Mouse (Mus musculus): ENCODE results near the gene Eif2s2. TPM values are rescaled to one million over a fixed set of nuclear protein-coding genes. Genes with fewer than 3 reads are reported as not detected.

Eif2s2 gene
- polyA plus RNA-seq, 1 experiment: 23.3 TPM

- Histone ChIP-seq H3K36me3 (ENCODE audit: control insufficient read depth, insufficient read depth, low read length) (no peaks in the 10 kb centered on the region), H3K27ac (ENCODE audit: control insufficient read depth, insufficient read depth, low read depth, low read length) (no peak overlapping the region), H3K27me3 (ENCODE audit: control insufficient read depth, insufficient read depth, low read length) (no peaks in the 10 kb centered on the region), H3K4me3 (ENCODE audit: control insufficient read depth, low read depth, low read length) (peak overlapping the region; percentile 99), H3K4me1 (ENCODE audit: control insufficient read depth, insufficient read depth, low read length) (no peaks in the 10 kb centered on the region; the same call in 1 of the 2 replicates)
- TF ChIP-seq CTCF (IDR thresholded peaks at IDR 0.05; ENCODE audit: control insufficient read depth, insufficient read depth, insufficient replicate concordance, low read depth, low read length) (no peak), POLR2A (IDR thresholded peaks at IDR 0.05; ENCODE audit: control insufficient read depth, low read depth, low read length) (no peak)
Observed at GRCm38 (mm10) chr2:154891585-154891984, 1.1 kb downstream of the Eif2s2 start.

DNA sequence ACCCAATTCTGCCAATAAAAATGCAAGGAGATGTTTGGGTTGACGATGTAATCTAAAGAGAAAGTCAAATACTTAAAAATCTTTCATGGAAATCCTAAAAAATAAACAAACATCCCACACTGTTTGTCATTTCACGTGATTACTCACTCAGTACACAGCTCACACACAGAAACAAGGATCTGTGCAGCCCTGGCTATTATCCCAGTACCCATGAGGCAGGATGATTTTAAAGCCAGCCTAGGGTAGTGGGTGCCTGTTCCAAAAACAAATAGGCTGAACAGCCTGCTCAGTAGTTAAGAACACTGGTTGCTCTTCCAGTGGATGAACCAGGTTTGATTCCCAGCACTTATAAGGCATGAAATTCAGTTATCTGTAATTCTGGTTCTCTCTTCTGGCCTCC, 16.1 kb downstream of the Eif2s2 start:
- no peak overlapping the region for H3K4me3 ChIP-seq (ENCODE audit: control insufficient read depth, low read depth, low read length)
- H3K27me3 ChIP-seq (ENCODE audit: control insufficient read depth, insufficient read depth, low read length): no peaks in the 10 kb centered on the region
- H3K4me1 ChIP-seq (ENCODE audit: control insufficient read depth, insufficient read depth, low read length): no peaks in the 10 kb centered on the region
- peaks cover 1% of the 10 kb centered on the region; the same call in 1 of the 2 replicates for H3K36me3 ChIP-seq (ENCODE audit: control insufficient read depth, insufficient read depth, low read length)
- no peak for TF ChIP-seq POLR2A (IDR thresholded peaks at IDR 0.05; ENCODE audit: control insufficient read depth, low read depth, low read length)
- no peak for TF ChIP-seq CTCF (IDR thresholded peaks at IDR 0.05; ENCODE audit: control insufficient read depth, insufficient read depth, insufficient replicate concordance, low read depth, low read length)
- no peak overlapping the region for H3K27ac ChIP-seq (ENCODE audit: control insufficient read depth, insufficient read depth, low read depth, low read length)

DNA sequence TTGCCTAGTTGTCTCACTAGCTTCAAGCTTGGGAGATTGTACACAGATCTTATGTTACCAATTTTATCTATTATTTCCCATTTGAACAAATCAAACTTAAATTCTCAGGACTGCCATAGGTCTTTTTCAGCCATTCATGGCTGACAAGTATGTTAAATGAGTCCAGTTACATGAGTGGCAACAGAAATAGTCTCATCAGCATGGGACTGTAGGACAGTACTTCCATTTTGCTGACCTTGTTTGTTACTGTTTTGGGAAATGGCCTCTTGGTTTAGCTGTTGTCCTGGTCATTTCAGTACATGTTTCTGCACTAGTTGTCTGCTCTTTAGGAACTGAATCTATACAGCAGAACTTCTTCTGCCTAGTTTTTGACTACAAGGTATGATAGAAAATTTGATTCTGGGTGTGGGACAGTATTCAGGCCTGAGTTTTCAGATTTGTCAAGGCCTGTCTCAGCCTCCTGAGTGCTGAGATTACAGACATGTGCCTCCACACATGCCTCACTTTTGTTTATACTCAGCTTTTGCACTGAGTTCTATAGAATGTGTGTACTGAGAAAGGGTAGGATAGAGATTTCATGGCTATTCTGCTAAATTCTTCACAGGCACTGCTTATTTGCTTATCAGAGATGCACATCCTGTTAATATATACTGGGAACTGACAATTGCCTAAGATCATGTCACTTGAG, 22.6 kb downstream of the Eif2s2 start:
- Histone ChIP-seq H3K36me3 (ENCODE audit: control insufficient read depth, insufficient read depth, low read length) (no peaks in the 10 kb centered on the region; the same call in none of the 2 replicates), H3K27me3 (ENCODE audit: control insufficient read depth, insufficient read depth, low read length) (no peaks in the 10 kb centered on the region), H3K4me3 (ENCODE audit: control insufficient read depth, low read depth, low read length) (no peak overlapping the region), H3K4me1 (ENCODE audit: control insufficient read depth, insufficient read depth, low read length) (no peaks in the 10 kb centered on the region), H3K27ac (ENCODE audit: control insufficient read depth, insufficient read depth, low read depth, low read length) (no peak overlapping the region)
- no peak for TF ChIP-seq POLR2A (IDR thresholded peaks at IDR 0.05; ENCODE audit: control insufficient read depth, low read depth, low read length)
- no peak for TF ChIP-seq CTCF (IDR thresholded peaks at IDR 0.05; ENCODE audit: control insufficient read depth, insufficient read depth, insufficient replicate concordance, low read depth, low read length)

DNA sequence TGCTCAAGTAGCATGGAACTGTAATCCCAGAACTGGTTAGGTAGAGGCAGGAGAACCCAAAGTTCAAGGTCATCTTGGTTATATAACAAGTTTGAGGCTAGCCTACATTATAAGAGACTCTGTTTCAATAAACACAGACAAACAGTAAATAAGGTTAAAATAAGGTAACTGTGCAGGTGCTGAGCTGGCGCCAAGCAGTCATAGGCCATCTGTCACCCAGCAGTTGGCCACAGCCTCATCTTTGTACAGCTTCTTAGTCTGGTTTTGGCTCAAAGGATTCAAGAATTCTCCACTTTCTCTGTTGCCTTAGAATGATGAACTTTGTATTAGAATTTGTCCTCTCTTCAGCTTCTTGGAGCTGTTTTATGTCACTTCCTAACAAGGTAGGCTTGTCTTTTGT, 24.6 kb downstream of the Eif2s2 start:
- H3K36me3 ChIP-seq (ENCODE audit: control insufficient read depth, insufficient read depth, low read length): peaks cover 1% of the 10 kb centered on the region
- H3K27me3 ChIP-seq (ENCODE audit: control insufficient read depth, insufficient read depth, low read length): no peaks in the 10 kb centered on the region
- H3K27ac ChIP-seq (ENCODE audit: control insufficient read depth, insufficient read depth, low read depth, low read length): no peak overlapping the region
- H3K4me1 ChIP-seq (ENCODE audit: control insufficient read depth, insufficient read depth, low read length): no peaks in the 10 kb centered on the region
- H3K4me3 ChIP-seq (ENCODE audit: control insufficient read depth, low read depth, low read length): no peak overlapping the region
- TF ChIP-seq POLR2A (IDR thresholded peaks at IDR 0.05; ENCODE audit: control insufficient read depth, low read depth, low read length): no peak
- no peak for TF ChIP-seq CTCF (IDR thresholded peaks at IDR 0.05; ENCODE audit: control insufficient read depth, insufficient read depth, insufficient replicate concordance, low read depth, low read length)

GRCm38 (mm10) chr2:154865696-154866095, 27.0 kb downstream of the Eif2s2 start:
- no peak overlapping the region for H3K4me3 ChIP-seq (ENCODE audit: control insufficient read depth, low read depth, low read length)
- H3K27ac ChIP-seq (ENCODE audit: control insufficient read depth, insufficient read depth, low read depth, low read length): no peak overlapping the region
- no peaks in the 10 kb centered on the region for H3K4me1 ChIP-seq (ENCODE audit: control insufficient read depth, insufficient read depth, low read length)
- TF ChIP-seq CTCF (IDR thresholded peaks at IDR 0.05; ENCODE audit: control insufficient read depth, insufficient read depth, insufficient replicate concordance, low read depth, low read length) (no peak), POLR2A (IDR thresholded peaks at IDR 0.05; ENCODE audit: control insufficient read depth, low read depth, low read length) (no peak)
- peaks cover 1% of the 10 kb centered on the region for H3K36me3 ChIP-seq (ENCODE audit: control insufficient read depth, insufficient read depth, low read length)
- no peaks in the 10 kb centered on the region for H3K27me3 ChIP-seq (ENCODE audit: control insufficient read depth, insufficient read depth, low read length)

GRCm38 (mm10) chr2:154863672-154864071, 29.1 kb downstream of the Eif2s2 start:
- Histone ChIP-seq H3K27me3 (ENCODE audit: control insufficient read depth, insufficient read depth, low read length) (no peaks in the 10 kb centered on the region), H3K36me3 (ENCODE audit: control insufficient read depth, insufficient read depth, low read length) (peaks cover 1% of the 10 kb centered on the region), H3K27ac (ENCODE audit: control insufficient read depth, insufficient read depth, low read depth, low read length) (no peak overlapping the region), H3K4me1 (ENCODE audit: control insufficient read depth, insufficient read depth, low read length) (no peaks in the 10 kb centered on the region), H3K4me3 (ENCODE audit: control insufficient read depth, low read depth, low read length) (no peak overlapping the region)
- TF ChIP-seq CTCF (IDR thresholded peaks at IDR 0.05; ENCODE audit: control insufficient read depth, insufficient read depth, insufficient replicate concordance, low read depth, low read length): no peak

DNA sequence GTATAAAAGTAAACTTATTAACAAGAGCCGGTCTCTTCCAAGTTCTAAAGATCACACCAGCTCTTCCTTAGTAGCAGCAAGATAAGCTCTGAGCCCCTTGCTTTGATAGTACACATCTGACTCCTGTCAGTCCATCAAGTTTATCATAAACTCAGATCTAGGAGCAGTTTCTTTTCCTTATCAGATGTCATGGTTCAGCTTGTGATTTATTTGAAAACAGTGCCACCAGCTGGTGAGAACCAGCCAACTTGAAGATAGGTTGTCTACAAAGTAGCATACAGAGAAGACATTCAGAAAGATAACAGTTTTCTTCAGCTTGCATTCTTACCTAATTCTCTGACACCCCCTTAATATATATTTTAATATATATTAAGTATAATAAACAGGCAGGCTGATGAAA, 37.4 kb downstream of the Eif2s2 start:
- H3K27ac ChIP-seq (ENCODE audit: control insufficient read depth, insufficient read depth, low read depth, low read length): no peak overlapping the region
- H3K4me3 ChIP-seq (ENCODE audit: control insufficient read depth, low read depth, low read length): no peak overlapping the region
- TF ChIP-seq CTCF (IDR thresholded peaks at IDR 0.05; ENCODE audit: control insufficient read depth, insufficient read depth, insufficient replicate concordance, low read depth, low read length) (no peak), POLR2A (IDR thresholded peaks at IDR 0.05; ENCODE audit: control insufficient read depth, low read depth, low read length) (no peak)
- no peaks in the 10 kb centered on the region for H3K4me1 ChIP-seq (ENCODE audit: control insufficient read depth, insufficient read depth, low read length)
- no peaks in the 10 kb centered on the region for H3K36me3 ChIP-seq (ENCODE audit: control insufficient read depth, insufficient read depth, low read length)
- H3K27me3 ChIP-seq (ENCODE audit: control insufficient read depth, insufficient read depth, low read length): no peaks in the 10 kb centered on the region

Data from testis, adult 2 months (tissue).